Mouse (Mus musculus) lung, adult 10 weeks (tissue): ENCODE data around the gene Csrp1. TPM values are rescaled to one million over a fixed set of nuclear protein-coding genes. Genes with fewer than 3 reads are reported as not detected.

Experiments used
- polyA plus RNA-seq: library from polyadenylated mRNA; stranded (reverse); fragments of 350-450 nt; fragmentation: Illumina TruSeq; extraction: RNeasy Lipid Tissue Mini Kit (QIAGEN cat#74804); gene quantifications from one replicate; pipeline ENCODE4 v1.2.3, GENCODE M21; 2014; ENCODE audit warnings: low read depth, low replicate concordance; ENCODE audit not compliant: insufficient read depth

The Csrp1 gene
- polyA plus RNA-seq: 646 TPM

DNA sequence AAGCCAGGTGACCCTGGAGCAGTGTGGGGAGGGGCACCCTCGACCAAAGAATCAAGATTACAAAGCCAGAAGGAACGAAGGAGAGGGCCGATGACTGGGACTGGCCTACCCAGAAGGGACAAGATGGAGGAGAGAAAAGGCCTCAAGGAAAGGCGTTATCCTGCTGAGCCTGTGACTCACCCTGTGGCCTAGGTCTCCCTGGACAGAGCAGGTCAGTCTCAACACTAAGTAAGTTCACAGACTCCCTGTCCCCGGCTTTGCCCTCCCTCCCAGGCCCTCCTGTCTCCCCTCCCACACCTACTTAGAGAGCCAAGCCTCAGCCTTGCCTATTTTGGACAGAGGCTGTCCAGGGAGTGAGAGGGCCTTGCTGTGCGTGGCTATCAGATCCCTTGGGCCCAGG lies at the start of gene Csrp1:
TSS of gene Csrp1 (plus strand) at position 79 of the 400 bp plus-strand sequence.

DNA sequence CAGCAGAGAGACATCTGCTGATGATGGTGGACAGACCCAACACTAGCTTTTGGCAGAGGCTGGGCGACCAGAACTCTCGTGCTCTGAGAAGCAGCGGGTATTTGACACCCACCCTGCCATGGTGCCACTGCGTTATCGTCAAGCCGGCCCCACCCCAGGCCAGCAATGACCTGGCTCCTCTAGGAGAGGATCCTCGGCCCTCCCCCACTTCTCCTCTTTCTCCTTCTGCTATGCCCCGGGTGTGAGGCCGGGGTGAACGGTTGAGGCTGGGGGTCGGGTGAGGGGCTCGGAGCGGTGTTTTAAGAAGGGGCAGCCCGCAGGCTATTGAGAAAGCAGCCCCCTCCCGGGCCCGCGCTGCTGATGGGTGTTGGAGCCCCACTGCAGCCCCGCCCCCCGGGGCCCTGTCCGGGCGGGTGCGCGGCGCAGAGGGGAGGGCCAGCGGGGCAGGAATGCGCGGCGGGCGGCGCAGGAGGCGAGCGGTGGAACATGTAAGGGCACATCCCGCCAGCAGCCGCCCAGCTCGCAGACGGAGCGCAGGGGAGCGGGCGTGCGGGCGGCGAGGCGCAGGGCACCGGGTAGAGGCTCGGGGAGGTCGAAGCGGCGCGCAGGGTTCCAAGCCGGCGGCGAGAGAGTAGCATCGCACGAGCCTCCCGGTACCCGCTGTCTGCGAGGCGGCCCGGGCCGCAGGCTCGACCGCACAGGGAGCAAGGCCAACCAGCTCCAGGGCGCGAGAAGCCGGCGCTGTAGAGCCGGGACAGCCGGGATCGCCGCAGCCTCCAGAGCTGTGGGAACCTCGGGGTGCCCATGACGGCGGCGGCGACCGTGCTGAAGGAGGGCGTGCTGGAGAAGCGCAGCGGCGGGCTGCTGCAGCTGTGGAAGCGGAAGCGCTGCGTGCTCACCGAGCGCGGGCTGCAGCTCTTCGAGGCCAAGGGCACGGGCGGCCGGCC lies 46.1 kb downstream of the Csrp1 start, which contains the start of gene Phlda3:
TSS of gene Phlda3 (plus strand) at position 475 of the 947 bp plus-strand sequence.

DNA sequence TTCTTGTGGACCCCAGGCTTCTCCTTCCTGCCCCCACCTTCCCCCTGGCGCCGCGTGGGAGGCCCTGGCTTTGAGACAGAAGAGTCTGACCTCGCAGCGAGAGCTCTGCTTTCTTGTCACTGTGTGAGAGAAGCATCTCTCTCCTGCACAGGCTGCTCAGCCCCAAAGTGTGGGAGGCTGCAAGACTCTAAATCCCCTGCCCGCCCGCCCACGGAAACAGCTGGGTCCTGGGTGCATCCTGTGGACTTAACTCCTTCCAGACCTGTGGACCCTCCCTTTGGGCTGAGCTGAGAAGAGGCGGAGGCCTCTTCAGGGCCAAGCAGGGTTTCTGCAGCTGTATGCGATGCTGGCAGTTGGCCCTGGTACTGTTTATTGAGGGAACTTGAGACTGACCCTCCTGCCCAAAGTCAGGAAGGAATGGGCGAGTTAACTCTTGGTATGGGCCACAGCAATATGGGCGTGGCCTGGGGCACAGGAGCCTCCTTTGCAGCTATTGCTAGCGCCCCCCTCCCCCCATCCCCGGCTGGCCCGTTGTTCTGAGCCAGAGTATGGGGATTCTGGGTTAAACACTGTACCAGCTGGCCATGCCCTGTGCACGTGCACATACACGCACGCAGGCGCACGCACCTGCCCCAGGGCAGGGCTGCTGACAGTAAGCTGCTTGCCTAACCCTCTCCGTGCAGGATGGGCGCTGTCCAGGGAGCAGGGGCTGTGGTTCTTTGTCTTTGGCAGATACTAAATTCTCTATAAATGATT lies 59.1 kb downstream of the Csrp1 start, which contains the start of gene Tnni1:
TSS of gene Tnni1 (plus strand) at position 655 of the 756 bp plus-strand sequence.

Other genes with a start within 250 kb of the Csrp1 start
- gene Nav1, start 112.8 kb upstream of the Csrp1 start, polyA plus RNA-seq: 3.5 TPM
- 61.4 TPM for gene Phlda3, start 46.1 kb downstream of the Csrp1 start, polyA plus RNA-seq
- gene Tnni1, start 59.4 kb downstream of the Csrp1 start, polyA plus RNA-seq: 0.35 TPM
- gene Lad1, start 98.5 kb downstream of the Csrp1 start, polyA plus RNA-seq: 3.8 TPM
- gene Tnnt2, start 116.3 kb downstream of the Csrp1 start, polyA plus RNA-seq: 177 TPM
- not detected for gene Pkp1, start 199.1 kb downstream of the Csrp1 start, polyA plus RNA-seq